Mouse (Mus musculus): ENCODE results near the gene Tmem88b. TPM values are rescaled to one million over a fixed set of nuclear protein-coding genes. Genes with fewer than 3 reads are reported as not detected.
"Not testable (repeated sequence)": the region's sequence is repeated elsewhere in the genome, so short reads cannot be mapped to it uniquely, and the experiment has no call there.

The Tmem88b gene
- polyA plus RNA-seq, 1 experiment from 2014 or later, result 0.49 TPM

GRCm38 (mm10) chr4:155811929-155812664, 26.4 kb upstream of the Tmem88b start, which contains the start of gene Ccnl2:
TSS of gene Ccnl2 (plus strand) at chr4:155812489.
- under 1% methylated on average over 60 of the region's 60 CpGs for WGBS
- peaks cover 72% of the 10 kb centered on the region for H3K36me3 ChIP-seq
- ATAC-seq (ENCODE audit: low FRiP score), result peak; percentile 99
- H3K4me1 ChIP-seq (replicated peaks), result peaks cover 32% of the 10 kb centered on the region
- no peaks in the 10 kb centered on the region for H3K27me3 ChIP-seq
- no peaks in the 10 kb centered on the region for H3K9me3 ChIP-seq
- H3K9ac ChIP-seq, result peak within 1 kb of the TSS; percentile 100
- peak within 1 kb of the TSS; percentile 92 for H3K27ac ChIP-seq
- peak within 1 kb of the TSS; percentile 100 for H3K4me3 ChIP-seq
- peak within 1 kb of the TSS; percentile 97 for H3K4me2 ChIP-seq

- no peak overlapping the region for H3K27ac ChIP-seq
- H3K27me3 ChIP-seq, result no peaks in the 10 kb centered on the region
- H3K9ac ChIP-seq, result no peak overlapping the region
- ATAC-seq (ENCODE audit: low FRiP score), result no peak
- peaks cover 31% of the 10 kb centered on the region for H3K4me1 ChIP-seq (replicated peaks)
- WGBS, result 86% methylated on average over 3 of the region's 3 CpGs
- no peak overlapping the region for H3K4me2 ChIP-seq
- H3K9me3 ChIP-seq, result no peaks in the 10 kb centered on the region
- no peak overlapping the region for H3K4me3 ChIP-seq
- peaks cover 54% of the 10 kb centered on the region for H3K36me3 ChIP-seq
Measured at GRCm38 (mm10) chr4:155807841-155808240, 22.2 kb upstream of the Tmem88b start.

GRCm38 (mm10) chr4:155803340-155804041, 17.8 kb upstream of the Tmem88b start:
- peak; percentile 97 for ATAC-seq (ENCODE audit: low FRiP score)
- WGBS, result under 1% methylated on average over 55 of the region's 58 CpGs
- peak overlapping the region; percentile 82 for H3K4me2 ChIP-seq
- H3K4me1 ChIP-seq (replicated peaks), result peaks cover 24% of the 10 kb centered on the region
- H3K27ac ChIP-seq, result peak overlapping the region; percentile 81
- H3K4me3 ChIP-seq, result peak overlapping the region; percentile 92
- H3K9me3 ChIP-seq, result no peaks in the 10 kb centered on the region
- H3K27me3 ChIP-seq, result 0 out of 2 replicates have a peak, but pooled peaks cover 8% of the 10 kb centered on the region
- H3K36me3 ChIP-seq, result peaks cover 29% of the 10 kb centered on the region
- peak overlapping the region; percentile 94 for H3K9ac ChIP-seq

- Histone ChIP-seq H3K27ac (peak within 1 kb of the TSS; percentile 81), H3K4me2 (peak within 1 kb of the TSS; percentile 82), H3K4me3 (peak within 1 kb of the TSS; percentile 92), H3K4me1 (replicated peaks) (peaks cover 24% of the 10 kb centered on the region), H3K27me3 (0 out of 2 replicates have a peak, but pooled peaks cover 8% of the 10 kb centered on the region), H3K9ac (peak within 1 kb of the TSS; percentile 94), H3K9me3 (no peaks in the 10 kb centered on the region), H3K36me3 (peaks cover 22% of the 10 kb centered on the region)
- WGBS, result 10% methylated on average over 12 of the region's 12 CpGs
- peak; percentile 79 for ATAC-seq (ENCODE audit: low FRiP score)
Measured at GRCm38 (mm10) chr4:155802741-155803339, 17.2 kb upstream of the Tmem88b start, which contains the start of gene Mrpl20. TSS of gene Mrpl20 (plus strand) at chr4:155802878.

GRCm38 (mm10) chr4:155802075-155802474, 16.4 kb upstream of the Tmem88b start:
- no peak overlapping the region for H3K27ac ChIP-seq
- H3K9me3 ChIP-seq, result no peaks in the 10 kb centered on the region
- no peak for ATAC-seq (ENCODE audit: low FRiP score)
- H3K4me3 ChIP-seq, result no peak overlapping the region
- H3K4me2 ChIP-seq, result no peak overlapping the region
- H3K36me3 ChIP-seq, result peaks cover 16% of the 10 kb centered on the region
- 0 out of 2 replicates have a peak, but pooled peaks cover 8% of the 10 kb centered on the region for H3K27me3 ChIP-seq
- WGBS, result 94% methylated on average over 1 of the region's 1 CpGs
- peaks cover 24% of the 10 kb centered on the region for H3K4me1 ChIP-seq (replicated peaks)
- no peak overlapping the region for H3K9ac ChIP-seq

- Histone ChIP-seq H3K4me3 (no peak overlapping the region), H3K27ac (no peak overlapping the region), H3K9ac (no peak overlapping the region), H3K4me2 (no peak overlapping the region), H3K27me3 (peaks cover 13% of the 10 kb centered on the region; the same call in 1 of the 2 replicates), H3K9me3 (no peaks in the 10 kb centered on the region), H3K36me3 (no peaks in the 10 kb centered on the region), H3K4me1 (replicated peaks) (no peaks in the 10 kb centered on the region)
- 81% methylated on average over 2 of the region's 2 CpGs for WGBS
- no peak for ATAC-seq (ENCODE audit: low FRiP score)
Measured at GRCm38 (mm10) chr4:155793730-155794129, 8.1 kb upstream of the Tmem88b start.

- H3K9me3 ChIP-seq, result no peaks in the 10 kb centered on the region
- ATAC-seq (ENCODE audit: low FRiP score), result no peak
- no peaks in the 10 kb centered on the region for H3K4me1 ChIP-seq (replicated peaks)
- WGBS, result 77% methylated on average over 24 of the region's 24 CpGs
- no peak overlapping the region for H3K9ac ChIP-seq
- H3K27me3 ChIP-seq, result peaks cover 10% of the 10 kb centered on the region; the same call in 1 of the 2 replicates
- no peak overlapping the region for H3K27ac ChIP-seq
- no peaks in the 10 kb centered on the region for H3K36me3 ChIP-seq
- H3K4me2 ChIP-seq, result no peak overlapping the region
- H3K4me3 ChIP-seq, result no peak overlapping the region
Measured at GRCm38 (mm10) chr4:155791240-155791933, 5.7 kb upstream of the Tmem88b start.

- Histone ChIP-seq H3K4me1 (replicated peaks) (peaks cover under 1% of the 10 kb centered on the region; the same call in 1 of the 2 replicates), H3K36me3 (no peaks in the 10 kb centered on the region), H3K9me3 (no peaks in the 10 kb centered on the region), H3K4me3 (no peak overlapping the region), H3K27ac (no peak overlapping the region), H3K27me3 (peaks cover 6% of the 10 kb centered on the region; the same call in 1 of the 2 replicates), H3K4me2 (no peak overlapping the region), H3K9ac (no peak overlapping the region)
- 76% methylated on average over 3 of the region's 3 CpGs for WGBS
- ATAC-seq (ENCODE audit: low FRiP score), result no peak
Measured at GRCm38 (mm10) chr4:155790650-155791161, 5.0 kb upstream of the Tmem88b start.

GRCm38 (mm10) chr4:155790021-155790489, 4.4 kb upstream of the Tmem88b start, which contains the start of gene Ankrd65:
TSS of gene Ankrd65 (plus strand) at chr4:155790439.
- Histone ChIP-seq H3K36me3 (no peaks in the 10 kb centered on the region), H3K9me3 (no peaks in the 10 kb centered on the region), H3K9ac (no peak within 1 kb of the TSS), H3K4me1 (replicated peaks) (peaks cover 7% of the 10 kb centered on the region; the same call in 1 of the 2 replicates), H3K4me3 (no peak within 1 kb of the TSS), H3K27ac (no peak within 1 kb of the TSS), H3K27me3 (peaks cover 6% of the 10 kb centered on the region; the same call in 1 of the 2 replicates), H3K4me2 (no peak within 1 kb of the TSS)
- ATAC-seq (ENCODE audit: low FRiP score), result no peak
- WGBS, result 73% methylated on average over 3 of the region's 3 CpGs

- H3K36me3 ChIP-seq; H3K27ac ChIP-seq; H3K4me2 ChIP-seq; H3K9me3 ChIP-seq; H3K27me3 ChIP-seq; ATAC-seq (ENCODE audit: low FRiP score); H3K4me3 ChIP-seq; H3K9ac ChIP-seq: not testable (repeated sequence)
- peaks cover 12% of the 10 kb centered on the region for H3K4me1 ChIP-seq (replicated peaks)
- 86% methylated on average over 4 of the region's 4 CpGs for WGBS
Measured at GRCm38 (mm10) chr4:155788833-155789232, 3.2 kb upstream of the Tmem88b start.

GRCm38 (mm10) chr4:155788300-155788699, 2.6 kb upstream of the Tmem88b start:
- H3K36me3 ChIP-seq, result no peaks in the 10 kb centered on the region
- H3K27ac ChIP-seq, result no peak overlapping the region
- no peak overlapping the region for H3K9ac ChIP-seq
- peaks cover 6% of the 10 kb centered on the region; the same call in 1 of the 2 replicates for H3K27me3 ChIP-seq
- no peaks in the 10 kb centered on the region for H3K9me3 ChIP-seq
- H3K4me2 ChIP-seq, result no peak overlapping the region
- ATAC-seq (ENCODE audit: low FRiP score), result no peak
- no peak overlapping the region for H3K4me3 ChIP-seq
- WGBS, result 76% methylated on average over 3 of the region's 3 CpGs
- peaks cover 17% of the 10 kb centered on the region for H3K4me1 ChIP-seq (replicated peaks)
